ENCODE assay signal across 9 mouse cellular contexts in the genomic region with DNA sequence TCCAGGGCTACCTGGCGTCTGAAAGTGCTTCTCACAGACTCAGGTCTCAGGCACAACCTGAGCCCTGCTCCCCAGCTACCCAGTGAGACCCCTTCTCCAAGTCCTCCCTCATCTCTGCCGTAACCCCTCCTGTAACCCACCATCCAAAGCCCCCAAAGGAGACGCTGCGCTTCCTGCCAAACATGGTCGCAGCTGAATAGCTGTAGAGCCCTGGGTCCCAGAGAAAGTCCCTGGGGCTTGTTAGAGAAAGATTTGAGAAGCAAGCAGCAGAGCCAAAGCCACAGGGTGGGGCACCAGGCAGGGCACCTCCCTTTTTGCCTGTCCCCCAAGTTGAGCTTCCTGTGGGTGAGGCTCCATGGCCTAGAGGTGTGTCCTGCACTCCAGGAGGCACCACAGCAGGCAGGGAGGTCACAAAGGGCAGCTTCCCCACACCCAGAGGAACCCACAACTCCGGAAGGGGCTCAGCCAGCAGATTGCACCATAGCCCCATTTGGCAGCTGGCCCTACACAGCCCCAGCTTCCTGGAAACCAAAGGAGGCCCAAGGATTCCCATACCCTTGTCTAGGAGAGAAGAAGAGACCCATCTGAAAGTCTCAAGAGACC. TPM values are rescaled to one million over a fixed set of nuclear protein-coding genes. Genes with fewer than 3 reads are reported as not detected.
DNase-seq lines count a peak whose midpoint lies in the region; TF ChIP-seq lines count a peak whose summit lies in the region.
"Had no signal": no experiment of that assay in that cellular context is flagged by ENCODE, and none has a peak within 500 bp of the region (broad histone marks: within the 10 kb centered on the region; RNA-seq: fewer than 3 reads in every experiment).

No protein-coding gene starts in this region.

- peak overlapping the region; percentile 67 for H3K4me2 ChIP-seq in myocyte (ENCODE audit: low read depth)
- H3K4me2 ChIP-seq: midbrain, embryonic 12.5 days had no signal

- H3K4me3 ChIP-seq in E14TG2a.4 (replicated peaks; ENCODE audit: low read length) = peak overlapping the region; percentile 32; the same call in 1 of the 2 replicates
- no peak overlapping the region for H3K4me3 ChIP-seq in myocyte
- H3K4me3 ChIP-seq: midbrain, embryonic 12.5 days had no signal

- H3K27me3 ChIP-seq in E14TG2a.4 (ENCODE audit: insufficient read depth, low read length) = no peaks in the 10 kb centered on the region
- H3K27me3 ChIP-seq in myocyte (ENCODE audit: control insufficient read depth, insufficient read depth, insufficient read length) = no peaks in the 10 kb centered on the region
- H3K27me3 ChIP-seq: midbrain, embryonic 12.5 days had no signal

- TF ChIP-seq POLR2A in myocyte (IDR thresholded peaks at IDR 0.05; ENCODE audit: insufficient read length, low read depth) = no peak

- H3ac ChIP-seq in myocyte (ENCODE audit: control insufficient read depth, insufficient read length) = no peak overlapping the region

- H3K36me3 ChIP-seq in E14TG2a.4 (ENCODE audit: insufficient read depth, low read length) (0 out of 2 replicates have a peak, but pooled peaks cover 2% of the 10 kb centered on the region), myocyte (ENCODE audit: control insufficient read depth, insufficient read depth) (no peaks in the 10 kb centered on the region)
- H3K36me3 ChIP-seq: midbrain, embryonic 12.5 days had no signal

- no peaks in the 10 kb centered on the region for H3K79me2 ChIP-seq in myocyte (ENCODE audit: control insufficient read depth, insufficient read depth)

- TF ChIP-seq CTCF in E14TG2a.4 (conservative IDR thresholded peaks at IDR 0.05; ENCODE audit: low read length) = no peak

- peak; percentile 40 for DNase-seq in adrenal gland, postnatal 14 days
- peak; percentile 90 for DNase-seq in liver
- no peak for DNase-seq in ovary, postnatal 14 days (ENCODE audit: low spot score)
- DNase-seq in Muller cell, postnatal 12 days (ENCODE audit: inconsistent ontology term) = no peak
- no peak for DNase-seq in urinary bladder, postnatal 25 days (ENCODE audit: low spot score)
- DNase-seq in kidney, adult 18-20 months = no peak

- H3K9me3 ChIP-seq in E14TG2a.4 (ENCODE audit: low read length) = peaks cover 26% of the 10 kb centered on the region
- H3K9me3 ChIP-seq: midbrain, embryonic 12.5 days had no signal

- H3K4me1 ChIP-seq in E14TG2a.4 (replicated peaks; ENCODE audit: low read depth, low read length) = peaks cover 43% of the 10 kb centered on the region
- H3K4me1 ChIP-seq: midbrain, embryonic 12.5 days had no signal

TF ChIP-seq in myocyte, 11 proteins besides CTCF, POLR2A, EP300 and RAD21:
- TF ChIP-seq SRF (IDR thresholded peaks at IDR 0.05; ENCODE audit: control insufficient read depth, insufficient read length, low read depth) = no peak
- no peak for TF ChIP-seq USF1 (IDR thresholded peaks at IDR 0.05; ENCODE audit: low read depth)
- peak in 1 of 3 experiments; percentile 55 for TF ChIP-seq MYOD1 (IDR thresholded peaks at IDR 0.05; ENCODE audit: control insufficient read depth in 1 of 3, insufficient read length in 2 of 3, low read depth in 2 of 3)
- no peak for TF ChIP-seq TCF3 (IDR thresholded peaks at IDR 0.05; ENCODE audit: insufficient read length, low read depth)
- no peak for TF ChIP-seq POLR2AphosphoS2 (IDR thresholded peaks at IDR 0.05; ENCODE audit: insufficient read length, low read depth)
- TF ChIP-seq CEBPB (IDR thresholded peaks at IDR 0.05; ENCODE audit: insufficient read depth, poor library complexity, severe bottlenecking) = peak; percentile 97
- no peak for TF ChIP-seq TCF12 (IDR thresholded peaks at IDR 0.05; ENCODE audit: insufficient read depth, poor library complexity, severe bottlenecking)
- no peak for TF ChIP-seq E2F4 (IDR thresholded peaks at IDR 0.05; ENCODE audit: insufficient read depth)
- no peak for TF ChIP-seq MAX (IDR thresholded peaks at IDR 0.05; ENCODE audit: low read depth)
- peak in 1 of 3 experiments; percentile 68 for TF ChIP-seq MYOG (IDR thresholded peaks at IDR 0.05; ENCODE audit: control insufficient read depth in 1 of 3, insufficient read depth in 1 of 3, insufficient read length in 2 of 3, low read depth in 2 of 3)
- TF ChIP-seq REST (IDR thresholded peaks at IDR 0.05; ENCODE audit: insufficient read depth, insufficient read length) = no peak

RNA-seq across cellular contexts. Expression of a gene that starts 38.2 kb away (rescaled TPM):
- total RNA-seq in adrenal gland, postnatal 14 days (2021) = 12.6 and 12.8 TPM in 2 replicates
- polyA plus RNA-seq in myocyte (2012; fragmentation: generic; extraction: Trizol) = 43.4 TPM

RNA-seq across cellular contexts. Expression of a gene that starts 46.8 kb away (rescaled TPM):
- total RNA-seq in adrenal gland, postnatal 14 days (2021) = 2.9 and 3.1 TPM in 2 replicates
- 0.06 TPM for polyA plus RNA-seq in myocyte (2012; fragmentation: generic; extraction: Trizol)

Comparison
In these comparisons a context has a peak if more than half of its experiments do, and no peak if none do; other contexts are left out.
1. DNase-seq: peak in adrenal gland, postnatal 14 days (single experiment) and liver (single experiment); none in ovary, postnatal 14 days (single experiment), Muller cell, postnatal 12 days (single experiment), urinary bladder, postnatal 25 days (single experiment) and kidney, adult 18-20 months (single experiment).